Mouse (Mus musculus) intestine, postnatal 0 days (tissue): Measurements from ENCODE around the gene Ctnna2. TPM values are rescaled to one million over a fixed set of nuclear protein-coding genes. Genes with fewer than 3 reads are reported as not detected.

Source experiments
- ATAC-seq: fragments of 200-750 bp; cut with Nextera tagmentation; 2 replicates; pipeline ENCODE4 v1.8.0; 2017; ENCODE audit warnings: mild to moderate bottlenecking, moderate TSS enrichment, moderate library complexity
- H3K27ac ChIP-seq: fragments of 300-500 bp; sonication (generic); 2 replicates; pipeline ENCODE4 v1.5.1; 2014; ENCODE audit warnings: mild to moderate bottlenecking, low read depth, low read length, moderate library complexity
- H3K27me3 ChIP-seq: fragments of 300-500 bp; sonication (generic); replicated peaks from 2 replicates; pipeline ENCODE4 v1.6.1; 2014; ENCODE audit warnings: low read length, mixed read lengths; ENCODE audit not compliant: control insufficient read depth, insufficient read depth
- H3K36me3 ChIP-seq: fragments of 300-500 bp; sonication (generic); 2 replicates; pipeline ENCODE4 v1.6.1; 2014; ENCODE audit warnings: mild to moderate bottlenecking, moderate library complexity; ENCODE audit not compliant: control insufficient read depth, insufficient read depth
- H3K4me1 ChIP-seq: fragments of 300-500 bp; sonication (generic); replicated peaks from 2 replicates; pipeline ENCODE4 v1.6.1; 2014; ENCODE audit warnings: antibody characterized with exemption, low read length, mixed read lengths; ENCODE audit not compliant: control insufficient read depth, insufficient read depth
- H3K4me2 ChIP-seq: fragments of 300-500 bp; sonication (generic); replicated peaks from 2 replicates; pipeline ENCODE4 v1.6.1; 2014; ENCODE audit warnings: low read depth, mild to moderate bottlenecking, moderate library complexity
- H3K4me3 ChIP-seq: fragments of 300-500 bp; sonication (generic); 2 replicates; pipeline ENCODE4 v1.5.1; 2014; ENCODE audit warnings: low read depth, low read length
- H3K9ac ChIP-seq: fragments of 300-500 bp; sonication (generic); 2 replicates; pipeline ENCODE4 v1.6.1; 2014; ENCODE audit warnings: mild to moderate bottlenecking, low read depth, low read length
- H3K9me3 ChIP-seq: fragments of 300-500 bp; sonication (generic); 2 replicates; pipeline ENCODE4 v1.6.1; 2016; ENCODE audit warnings: mixed run types; ENCODE audit not compliant: control insufficient read depth
- CTCF ChIP-seq: sonication (generic); IDR thresholded peaks from 2 replicates; pipeline ENCODE4 v1.5.1; 2016; ENCODE audit warnings: low read depth, mild to moderate bottlenecking, control low read depth, antibody characterized with exemption, moderate library complexity
- WGBS: fragments of 180-500 bp; shearing (Covaris S2); extraction: QIAGEN DNeasy Blood & Tissue Kit; methylation state at CpG from one replicate; pipeline ENCODE4 v1.1.7; 2014; 5-methylcytosine and 5-hydroxymethylcytosine counted together
- polyA plus RNA-seq: library from polyadenylated mRNA; unstranded; fragments of >200 nt; fragmentation: Nextera tagmentation; extraction: Ambion mirVana; gene quantifications from 2 replicates; pipeline ENCODE4 v1.2.1, GENCODE M21; 2015

The Ctnna2 gene
- polyA plus RNA-seq, 1 experiment from 2014 or later, result 2.3 TPM

- Histone ChIP-seq H3K36me3 (no peaks in the 10 kb centered on the region), H3K27ac (no peak overlapping the region), H3K27me3 (no peaks in the 10 kb centered on the region), H3K4me1 (no peaks in the 10 kb centered on the region), H3K4me3 (no peak overlapping the region), H3K9ac (no peak overlapping the region), H3K4me2 (no peak overlapping the region), H3K9me3 (no peaks in the 10 kb centered on the region)
- 93% methylated on average over 2 of the region's 2 CpGs for WGBS
- no peak for TF ChIP-seq CTCF
- ATAC-seq, result no peak
These were observed 929.3 kb downstream of the Ctnna2 start for GRCm38 (mm10) chr6:77050193-77050592.

- Histone ChIP-seq H3K9ac (no peak overlapping the region), H3K9me3 (no peaks in the 10 kb centered on the region), H3K27ac (no peak overlapping the region), H3K4me2 (no peak overlapping the region), H3K4me3 (no peak overlapping the region), H3K27me3 (no peaks in the 10 kb centered on the region), H3K36me3 (no peaks in the 10 kb centered on the region), H3K4me1 (no peaks in the 10 kb centered on the region)
- ATAC-seq, result no peak
- TF ChIP-seq CTCF, result no peak
- WGBS, result 84% methylated on average over 1 of the region's 1 CpGs
These were observed 931.9 kb downstream of the Ctnna2 start for GRCm38 (mm10) chr6:77047568-77047967.

GRCm38 (mm10) chr6:77025066-77025465 lies 954.4 kb downstream of the Ctnna2 start:
- no peak for TF ChIP-seq CTCF

GRCm38 (mm10) chr6:77013194-77013593 lies 966.3 kb downstream of the Ctnna2 start:
- H3K36me3 ChIP-seq, result no peaks in the 10 kb centered on the region
- WGBS, result 75% methylated on average over 2 of the region's 2 CpGs
- H3K4me2 ChIP-seq, result no peak overlapping the region
- no peaks in the 10 kb centered on the region for H3K9me3 ChIP-seq
- H3K4me1 ChIP-seq, result no peaks in the 10 kb centered on the region
- H3K4me3 ChIP-seq, result no peak overlapping the region
- no peak for ATAC-seq
- no peak overlapping the region for H3K9ac ChIP-seq
- no peaks in the 10 kb centered on the region for H3K27me3 ChIP-seq
- no peak for TF ChIP-seq CTCF
- H3K27ac ChIP-seq, result no peak overlapping the region

More at GRCm38 (mm10) chr6:77025066-77025465, 954.4 kb downstream of the Ctnna2 start:
- Histone ChIP-seq H3K4me1 (no peaks in the 10 kb centered on the region), H3K36me3 (no peaks in the 10 kb centered on the region), H3K4me3 (no peak overlapping the region), H3K9me3 (no peaks in the 10 kb centered on the region), H3K9ac (no peak overlapping the region), H3K27ac (no peak overlapping the region), H3K27me3 (no peaks in the 10 kb centered on the region), H3K4me2 (no peak overlapping the region)
- no peak for ATAC-seq

GRCm38 (mm10) chr6:77011001-77011400 lies 968.5 kb downstream of the Ctnna2 start:
- Histone ChIP-seq H3K4me3 (no peak overlapping the region), H3K4me1 (no peaks in the 10 kb centered on the region), H3K4me2 (no peak overlapping the region), H3K27me3 (no peaks in the 10 kb centered on the region), H3K27ac (no peak overlapping the region), H3K9me3 (no peaks in the 10 kb centered on the region), H3K36me3 (no peaks in the 10 kb centered on the region), H3K9ac (no peak overlapping the region)
- no peak for TF ChIP-seq CTCF
- ATAC-seq, result no peak
- WGBS, result 85% methylated on average over 1 of the region's 1 CpGs

- Histone ChIP-seq H3K27me3 (no peaks in the 10 kb centered on the region), H3K4me1 (no peaks in the 10 kb centered on the region), H3K36me3 (no peaks in the 10 kb centered on the region), H3K4me2 (no peak overlapping the region), H3K9me3 (no peaks in the 10 kb centered on the region), H3K4me3 (no peak overlapping the region), H3K27ac (no peak overlapping the region), H3K9ac (no peak overlapping the region)
- no peak for TF ChIP-seq CTCF
- no peak for ATAC-seq
- 73% methylated on average over 3 of the region's 3 CpGs for WGBS
These were observed 987.4 kb downstream of the Ctnna2 start for GRCm38 (mm10) chr6:76992128-76992527.

GRCm38 (mm10) chr6:76984773-76985172 lies 994.7 kb downstream of the Ctnna2 start:
- Histone ChIP-seq H3K4me1 (no peaks in the 10 kb centered on the region), H3K36me3 (no peaks in the 10 kb centered on the region), H3K27me3 (no peaks in the 10 kb centered on the region), H3K27ac (no peak overlapping the region), H3K4me2 (no peak overlapping the region), H3K9me3 (no peaks in the 10 kb centered on the region), H3K9ac (no peak overlapping the region), H3K4me3 (no peak overlapping the region)
- WGBS, result 61% methylated on average over 4 of the region's 4 CpGs
- no peak for TF ChIP-seq CTCF
- ATAC-seq, result no peak
